Mouse (Mus musculus) c-Kit-positive CD71-negative TER-119-negative erythroid progenitor cells, embryonic 14.5 days (primary cell): ENCODE measurements at regions not wholly inside any gene's neighbourhood (a gene's known extent, or its start where the extent isn't known, plus 50 kb on each side); places are given as distances from the start of the nearest gene placed in this dataset.

ENCODE experiments used
- DNase-seq: peaks from one replicate; pipeline ENCODE4 v3.0.0-alpha.2; 2013; ENCODE audit warnings: low read depth

DNA sequence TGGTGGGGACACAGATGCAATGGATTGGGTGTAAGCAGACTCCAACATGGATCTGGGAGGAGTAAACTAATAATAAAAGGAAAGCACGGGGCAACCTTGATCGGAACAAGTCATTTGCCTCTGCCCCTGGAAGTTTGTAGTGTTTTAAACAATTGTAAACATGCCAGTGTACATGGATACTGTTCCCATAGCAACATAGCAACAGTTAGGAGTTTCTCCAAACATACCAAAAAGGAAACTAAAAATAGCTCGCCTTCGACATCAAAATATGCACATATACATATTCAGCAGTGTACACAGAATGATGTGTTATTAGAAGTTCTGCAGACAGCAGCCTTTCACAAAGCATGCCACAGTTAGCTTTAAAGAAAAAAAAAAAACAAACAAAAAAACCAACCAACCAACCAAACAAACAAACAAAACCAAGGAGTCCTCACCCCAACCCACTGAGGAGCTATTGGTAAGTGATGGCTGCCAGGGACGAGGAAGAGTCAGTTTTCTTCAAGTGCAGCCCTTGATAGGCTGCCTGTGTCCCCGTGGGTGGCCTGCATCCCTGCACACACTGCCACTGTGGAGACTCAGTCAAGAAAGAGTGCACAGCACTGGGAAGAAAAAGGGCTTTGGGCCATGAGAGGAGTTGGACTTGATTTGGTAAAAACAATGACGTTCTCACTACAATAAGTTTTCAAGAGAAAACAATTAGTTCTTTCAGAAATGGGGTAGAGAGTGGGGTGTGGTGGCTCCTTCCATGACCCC, 54.8 kb upstream of the Peli1 start:
- DNase-seq = no peak

DNA sequence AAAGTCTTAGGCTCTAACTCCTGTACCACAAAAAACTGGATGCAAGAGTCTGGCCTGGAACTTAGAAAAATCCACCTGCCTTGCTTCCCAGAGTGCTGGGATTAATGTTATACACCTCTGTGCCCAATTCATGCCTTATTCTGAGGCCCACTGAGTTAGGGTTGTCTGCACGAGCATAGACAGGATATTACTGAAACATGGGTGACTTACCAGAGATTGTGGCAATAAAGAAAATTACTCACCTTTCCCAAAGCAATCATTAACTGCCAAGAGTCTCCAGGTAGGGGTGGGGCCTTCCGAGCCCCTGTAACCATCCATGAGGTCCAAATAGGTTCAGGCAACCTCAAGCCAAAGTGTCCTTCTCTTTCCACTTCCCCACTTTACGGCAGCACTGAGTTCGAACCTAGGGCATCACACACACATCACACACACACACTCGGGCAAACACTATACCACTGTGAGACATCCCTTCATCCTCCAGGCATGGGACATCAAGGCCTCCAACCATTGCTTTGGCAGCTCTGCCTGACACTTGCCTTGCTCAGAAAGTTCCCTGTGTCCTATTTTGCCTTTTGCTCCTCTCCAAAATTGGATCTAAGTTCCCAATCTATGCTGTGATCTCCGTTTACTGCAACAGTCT, 53.7 kb upstream of the Peli1 start:
- DNase-seq = no peak

DNA sequence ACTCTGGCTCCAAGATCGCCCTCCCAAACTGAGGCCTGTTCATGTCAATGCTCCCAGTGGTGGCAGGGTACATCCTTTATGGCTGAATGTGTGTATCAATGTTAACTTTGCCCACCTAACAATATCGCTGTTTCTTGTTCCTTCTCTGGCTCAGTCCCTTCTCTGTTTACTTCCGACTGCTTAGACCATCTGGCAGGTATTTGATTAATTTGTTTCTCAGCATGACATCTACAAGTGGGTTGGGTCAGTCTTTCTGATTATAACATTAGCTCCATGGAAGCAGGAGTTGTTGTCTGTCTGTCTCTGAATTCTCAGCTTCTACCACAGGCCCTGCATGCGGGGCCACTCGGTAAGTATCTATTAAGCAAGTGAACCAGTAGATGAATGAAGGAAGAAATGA, 49.9 kb upstream of the Peli1 start:
- no peak for DNase-seq
